Mouse (Mus musculus) lung, adult 2 months (tissue): ENCODE measurements around the gene Atp10a.

ENCODE experiments used
- CTCF ChIP-seq: fragments of 200-500 bp; IDR thresholded peaks from 2 replicates; pipeline ENCODE4 v1.5.1; 2011; ENCODE audit warnings: mild to moderate bottlenecking, low read length, control low read depth; ENCODE audit not compliant: insufficient read depth
- POLR2A ChIP-seq: fragments of 200-500 bp; IDR thresholded peaks from 2 replicates; pipeline ENCODE4 v1.6.1; 2011; ENCODE audit warnings: low read depth, mild to moderate bottlenecking, control low read depth, low read length, borderline replicate concordance; ENCODE audit errors: extremely low read depth

DNA sequence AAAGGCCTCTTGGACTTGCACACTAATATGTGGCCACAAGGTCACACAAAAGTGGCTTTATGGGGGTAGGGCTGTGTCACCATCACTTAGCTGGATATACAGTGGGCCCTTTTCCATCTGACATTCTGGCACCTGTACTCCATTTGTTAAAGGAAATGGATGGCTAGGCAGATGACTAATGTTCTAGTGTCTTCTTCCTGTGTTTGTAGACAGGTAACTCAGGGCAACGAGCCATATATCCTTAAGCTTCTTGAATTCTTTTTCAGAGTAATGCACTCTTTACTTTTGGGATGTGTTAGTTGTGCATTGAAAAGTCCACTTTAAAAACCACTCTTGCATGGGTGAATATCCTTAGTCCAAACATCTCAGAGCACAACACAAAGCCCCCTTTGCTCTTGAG, 30.0 kb downstream of the Atp10a start:
- TF ChIP-seq POLR2A (no peak), CTCF (no peak)
